Comparison of ENCODE assay signal across 8 mouse cellular contexts in the genomic region with DNA sequence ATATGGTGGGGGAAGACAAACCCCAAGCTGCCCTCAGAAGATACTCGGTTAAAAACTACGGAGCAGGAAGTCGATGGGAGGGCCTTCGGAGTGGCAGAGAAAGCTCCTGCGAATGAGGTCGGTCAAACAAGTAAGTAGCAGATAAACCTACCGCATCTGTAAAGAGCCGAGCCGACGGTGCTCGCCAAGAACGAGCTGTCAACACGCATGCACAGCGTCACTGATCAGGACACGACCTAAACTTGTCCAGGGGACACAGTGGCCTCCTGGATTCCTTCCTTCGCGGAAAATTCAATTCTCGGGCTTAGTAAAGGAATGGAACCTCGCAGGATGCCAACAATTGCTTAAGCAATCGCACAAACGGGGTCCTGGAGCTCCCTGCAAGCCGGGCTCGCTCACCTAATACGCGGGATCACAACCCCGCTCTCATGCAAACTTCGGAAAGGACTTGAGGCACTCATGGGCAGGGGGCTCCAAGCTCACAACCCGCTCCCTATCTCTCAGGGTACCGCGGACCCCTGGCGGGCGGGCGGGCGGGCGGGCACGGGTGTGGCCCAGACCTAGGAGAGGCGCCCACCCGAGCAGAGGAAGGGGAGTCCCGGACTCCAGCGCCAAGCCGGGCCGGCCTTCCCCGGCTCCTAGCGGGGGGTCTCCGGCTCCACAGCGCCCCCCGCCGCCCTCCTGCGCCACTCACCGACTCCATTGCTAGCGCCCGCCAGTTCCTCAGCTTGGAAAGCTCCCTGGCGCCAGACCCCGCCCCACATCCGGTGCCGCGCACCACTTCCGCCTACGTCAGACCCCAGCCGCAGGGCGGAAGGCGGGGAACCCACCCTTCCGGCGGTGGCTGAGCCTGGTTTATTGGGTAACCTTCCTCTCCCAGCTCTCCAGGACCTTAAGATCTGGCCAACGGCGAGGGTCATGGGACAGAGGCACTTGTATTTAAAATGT. TPM values are rescaled to one million over a fixed set of nuclear protein-coding genes. Genes with fewer than 3 reads are reported as not detected.
DNase-seq lines count a peak whose midpoint lies in the region; ATAC-seq and TF ChIP-seq lines count a peak whose summit lies in the region.

A gene (minus strand): TSS at position 786 of the 948 bp plus-strand sequence.

- H3K27me3 ChIP-seq in G1E (ENCODE audit: insufficient read depth, low read length): no peaks in the 10 kb centered on the region
- H3K27me3 ChIP-seq in forebrain, embryonic 16.5 days (replicated peaks; ENCODE audit: control insufficient read depth, insufficient read depth, low read length): no peaks in the 10 kb centered on the region
- H3K27me3 ChIP-seq in lung, embryonic 14.5 days (ENCODE audit: insufficient read depth, low read length): no peaks in the 10 kb centered on the region
- H3K27me3 ChIP-seq in thymus, adult 2 months (ENCODE audit: control insufficient read depth, insufficient read depth, low read length): no peaks in the 10 kb centered on the region

- no peaks in the 10 kb centered on the region for H3K9me3 ChIP-seq in G1E (replicated peaks)
- no peaks in the 10 kb centered on the region for H3K9me3 ChIP-seq in forebrain, embryonic 16.5 days (ENCODE audit: control insufficient read depth, low read length)
- no peaks in the 10 kb centered on the region for H3K9me3 ChIP-seq in lung, embryonic 14.5 days (ENCODE audit: low read depth, low read length)

- peak; percentile 97 for DNase-seq in G1E (ENCODE audit: low spot score)
- DNase-seq in cerebellum, adult 18-20 months: peak; percentile 96
- peak; percentile 97 to 98 for DNase-seq in heart, postnatal 36 days
- DNase-seq in layer of hippocampus, adult 2 months (ENCODE audit: low spot score in 2 of 2): peak; percentile 96 to 97
- peak; percentile 98 for DNase-seq in lung, embryonic 14.5 days
- DNase-seq in thymus, adult 2 months: peak; percentile 98

- peak within 1 kb of the TSS; percentile 84 for H3K27ac ChIP-seq in forebrain, embryonic 16.5 days (ENCODE audit: low read length)
- H3K27ac ChIP-seq in layer of hippocampus, adult 2 months: peak within 1 kb of the TSS; percentile 91
- peak within 1 kb of the TSS; percentile 96 for H3K27ac ChIP-seq in lung, embryonic 14.5 days (ENCODE audit: low read depth)
- H3K27ac ChIP-seq in olfactory bulb, adult 2 months (ENCODE audit: insufficient read depth, low read depth, low read length): peak within 1 kb of the TSS; percentile 83
- peak within 1 kb of the TSS; percentile 90 for H3K27ac ChIP-seq in thymus, adult 2 months (ENCODE audit: control insufficient read depth, insufficient read depth, low read length)

- peak within 1 kb of the TSS; percentile 57 for H3K4me2 ChIP-seq in forebrain, embryonic 16.5 days (ENCODE audit: low read length)
- peak within 1 kb of the TSS; percentile 67 for H3K4me2 ChIP-seq in lung, embryonic 14.5 days

- peak within 1 kb of the TSS; percentile 79 for H3K4me3 ChIP-seq in G1E (ENCODE audit: low read depth, low read length)
- H3K4me3 ChIP-seq in forebrain, embryonic 16.5 days (replicated peaks; ENCODE audit: low read length): peak within 1 kb of the TSS; percentile 65
- peak within 1 kb of the TSS; percentile 98 for H3K4me3 ChIP-seq in layer of hippocampus, adult 2 months
- H3K4me3 ChIP-seq in lung, embryonic 14.5 days (ENCODE audit: low read depth, low read length): peak within 1 kb of the TSS; percentile 79
- H3K4me3 ChIP-seq in olfactory bulb, adult 2 months (ENCODE audit: insufficient read depth, low read depth, low read length): peak within 1 kb of the TSS; percentile 58
- peak within 1 kb of the TSS; percentile 80 for H3K4me3 ChIP-seq in thymus, adult 2 months (ENCODE audit: control insufficient read depth, insufficient read depth, low read length)

- no peak for TF ChIP-seq POLR2A in olfactory bulb, adult 2 months (IDR thresholded peaks at IDR 0.05; ENCODE audit: insufficient read depth, low read depth, low read length)
- TF ChIP-seq POLR2A in thymus, adult 2 months (IDR thresholded peaks at IDR 0.05; ENCODE audit: control insufficient read depth, extremely low read depth, insufficient read depth, low read length, poor library complexity): peak; percentile 74

- H3K36me3 ChIP-seq in G1E (replicated peaks): peaks cover 61% of the 10 kb centered on the region
- peaks cover 23% of the 10 kb centered on the region for H3K36me3 ChIP-seq in forebrain, embryonic 16.5 days (ENCODE audit: control insufficient read depth, insufficient read depth)
- H3K36me3 ChIP-seq in lung, embryonic 14.5 days (ENCODE audit: insufficient read depth): peaks cover 38% of the 10 kb centered on the region
- peaks cover 23% of the 10 kb centered on the region for H3K36me3 ChIP-seq in thymus, adult 2 months (ENCODE audit: control insufficient read depth, insufficient read depth, low read length)

- peak; percentile 25; the same call in 1 of the 2 replicates for TF ChIP-seq CTCF in G1E (IDR thresholded peaks at IDR 0.05; ENCODE audit: low read depth, low read length)
- TF ChIP-seq CTCF in layer of hippocampus, adult 2 months (conservative IDR thresholded peaks at IDR 0.05): peak; percentile 86
- TF ChIP-seq CTCF in lung, embryonic 14.5 days (IDR thresholded peaks at IDR 0.05; ENCODE audit: low read depth): peak; percentile 59
- TF ChIP-seq CTCF in olfactory bulb, adult 2 months (IDR thresholded peaks at IDR 0.05; ENCODE audit: insufficient read depth, low read depth, low read length): peak; percentile 34; the same call in 1 of the 2 replicates
- TF ChIP-seq CTCF in thymus, adult 2 months (IDR thresholded peaks at IDR 0.05; ENCODE audit: borderline replicate concordance, control insufficient read depth, extremely low read depth, insufficient read depth, low read length, poor library complexity): peak; percentile 76; the same call in 1 of the 2 replicates

- intact Hi-C loops in heart, postnatal 36 days (cut with DNase I): loop anchor here (1.0 kb wide), 1 partner anchor 169 kb away; a partner anchor contains a TSS

- peaks cover 75% of the 10 kb centered on the region for H3K4me1 ChIP-seq in G1E (ENCODE audit: insufficient read depth, low read depth, low read length)
- peaks cover 17% of the 10 kb centered on the region for H3K4me1 ChIP-seq in forebrain, embryonic 16.5 days (replicated peaks; ENCODE audit: control insufficient read depth, insufficient read depth, low read length)
- H3K4me1 ChIP-seq in lung, embryonic 14.5 days (ENCODE audit: insufficient read depth): peaks cover 3% of the 10 kb centered on the region; the same call in 1 of the 2 replicates
- H3K4me1 ChIP-seq in olfactory bulb, adult 2 months (ENCODE audit: control insufficient read depth, insufficient read depth, low read length): peaks cover 7% of the 10 kb centered on the region; the same call in 1 of the 2 replicates
- peaks cover 17% of the 10 kb centered on the region for H3K4me1 ChIP-seq in thymus, adult 2 months (replicated peaks; ENCODE audit: control insufficient read depth, insufficient read depth, low read length)

- 0% methylated on average over 57 of the region's 66 CpGs for WGBS in forebrain, embryonic 16.5 days
- under 1% methylated on average over 57 of the region's 66 CpGs for WGBS in lung, embryonic 14.5 days
- WGBS in olfactory bulb, adult 2 months: under 1% methylated on average over 65 of the region's 66 CpGs
- WGBS in thymus, adult 2 months: under 1% methylated on average over 65 of the region's 66 CpGs

- ATAC-seq in G1E (ENCODE audit: extremely low read depth, insufficient number of reproducible peaks, low FRiP score, poor library complexity, severe bottlenecking): peak; percentile 76
- ATAC-seq in forebrain, embryonic 16.5 days: peak; percentile 99
- ATAC-seq in lung, embryonic 14.5 days (ENCODE audit: insufficient read depth): peak; percentile 97

- peak within 1 kb of the TSS; percentile 71 for H3K9ac ChIP-seq in forebrain, embryonic 16.5 days (replicated peaks; ENCODE audit: low read depth, low read length)
- peak within 1 kb of the TSS; percentile 89 for H3K9ac ChIP-seq in lung, embryonic 14.5 days

RNA-seq across cellular contexts. Expression of the gene that starts here (rescaled TPM):
- total RNA-seq in G1E (2014; fragmentation: Nextera tagmentation) (62.8 and 72.4 TPM in 2 replicates), G1E (2017) (114 and 150 TPM in 2 replicates)
- polyA plus RNA-seq in G1E (2012): 106 and 142 TPM in 2 replicates
- 79.5 and 89.2 TPM in 2 replicates for polyA plus RNA-seq in forebrain, embryonic 16.5 days (2015; fragmentation: Nextera tagmentation; extraction: Ambion mirVana)
- 100 to 1,000 TPM in 1 of 2 experiments, 10 to 100 TPM in 1; 99.8 to 112 TPM for total RNA-seq in heart, postnatal 36 days (2021)
- total RNA-seq in layer of hippocampus, adult 2 months (2021): 10 to 100 TPM; 50.3 to 51.9 TPM
- polyA plus RNA-seq in lung, embryonic 14.5 days (2014; fragmentation: Nextera tagmentation; extraction: Ambion mirVana): 93.4 and 93.7 TPM in 2 replicates
- polyA plus RNA-seq in olfactory bulb, adult 2 months (2012; ENCODE audit: insufficient read depth, insufficient read length, low replicate concordance, missing spikeins): not detected in 2 replicates
- 90.7 and 105 TPM in 2 replicates for polyA plus RNA-seq in thymus, adult 2 months (2012; rRNA removed)

Comparison
In these comparisons a context has a peak if more than half of its experiments do, and no peak if none do; other contexts are left out.
1. Peak in every context shown above with its lines: DNase-seq, ATAC-seq, H3K4me3 ChIP-seq and H3K27ac ChIP-seq.
2. RNA of the gene that starts here (polyA plus RNA-seq): 106 to 142 TPM in G1E, 90.7 to 105 TPM in thymus, adult 2 months, 93.4 to 93.7 TPM in lung, embryonic 14.5 days and 79.5 to 89.2 TPM in forebrain, embryonic 16.5 days; not detected in olfactory bulb, adult 2 months; every median in the first group is over 10 times any median in the second.
3. CTCF ChIP-seq: peak in every context shown above with its lines; median percentile 86 in layer of hippocampus, adult 2 months; 76 in thymus, adult 2 months; 59 in lung, embryonic 14.5 days; 34 in olfactory bulb, adult 2 months; 25 in G1E.